Mouse (Mus musculus) layer of hippocampus, adult 2 months (tissue): ENCODE measurements around the gene Relch. TPM values are rescaled to one million over a fixed set of nuclear protein-coding genes. Genes with fewer than 3 reads are reported as not detected.

Source experiments
- DNase-seq, 2 experiments: peaks; one replicate each; pipeline ENCODE4 v3.0.0; 2022; ENCODE audit warnings: low spot score in 2 of 2
- H3K27ac ChIP-seq: fragments of 200-600 bp; 2 replicates; pipeline ENCODE4 v1.8.1; 2022
- H3K4me3 ChIP-seq: fragments of 200-600 bp; 2 replicates; pipeline ENCODE4 v1.8.1; 2022; ENCODE audit warnings: mild to moderate bottlenecking
- CTCF ChIP-seq: fragments of 200-600 bp; conservative IDR thresholded peaks from 2 replicates; pipeline ENCODE4 v1.8.1; 2022; ENCODE audit warnings: antibody characterized with exemption, mild to moderate bottlenecking, moderate library complexity
- total RNA-seq, 2 experiments: library from RNA; stranded (reverse); gene quantifications; 2 replicates each; pipeline ENCODE4 v1.2.3; 2021

Gene Relch
- total RNA-seq, 2 experiments from 2014 or later: 98.7 to 99.3 TPM

DNA sequence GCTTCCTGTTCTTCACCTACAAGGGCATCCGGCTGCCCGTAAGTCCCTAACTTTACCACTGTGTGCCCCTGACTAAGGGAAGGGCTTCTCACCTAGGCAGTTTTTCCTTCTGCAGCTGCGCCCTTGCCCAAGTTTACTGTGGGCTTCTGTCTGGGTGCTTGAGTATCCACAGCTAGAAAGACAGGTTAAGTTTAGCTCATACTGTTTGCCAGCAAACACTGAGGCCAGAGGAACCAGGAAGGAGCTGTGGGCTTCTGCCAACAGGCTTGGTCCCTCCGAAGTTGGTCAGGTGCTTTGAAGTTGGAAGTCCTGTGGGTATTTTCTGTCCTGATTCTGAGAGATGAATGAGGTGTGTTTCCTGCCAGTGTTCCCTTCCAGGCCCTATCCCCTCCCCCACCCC lies 121.5 kb downstream of the Relch start:
- H3K27ac ChIP-seq: 0 out of 2 replicates have a peak overlapping the region, but pooled peaks have one; percentile 14
- no peak for TF ChIP-seq CTCF
- DNase-seq: no peak

DNA sequence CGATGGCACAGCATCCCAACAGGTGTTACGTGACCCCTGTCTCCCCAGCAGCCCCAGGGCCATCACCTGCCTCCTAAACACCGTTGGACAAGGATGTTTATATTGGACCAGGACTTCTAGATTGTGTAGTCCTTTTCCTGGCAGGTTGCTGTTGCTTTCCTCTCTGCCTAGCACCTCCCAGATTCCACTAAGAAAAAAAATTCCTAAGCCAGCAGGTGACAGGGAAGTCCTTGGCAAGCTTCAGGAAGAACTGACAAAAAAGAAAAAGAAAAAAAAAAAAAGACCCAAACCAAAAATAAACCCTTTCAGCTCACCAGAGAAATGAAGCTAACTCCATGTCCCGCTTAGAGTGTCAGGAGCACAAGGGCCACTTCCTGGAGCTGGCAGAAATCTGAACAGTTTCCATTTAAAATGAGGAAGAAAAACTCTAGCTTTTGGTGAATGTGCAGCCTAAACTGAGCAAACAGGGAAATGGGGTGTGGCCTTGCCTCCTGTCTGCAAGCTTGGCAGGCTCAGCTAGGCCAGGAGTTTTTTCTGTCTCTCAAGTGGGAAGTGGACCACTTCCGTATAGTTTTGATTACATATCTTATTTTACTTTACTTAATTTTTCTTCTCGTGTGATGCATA lies 123.2 kb downstream of the Relch start:
- TF ChIP-seq CTCF: no peak
- peak overlapping the region; percentile 18; the same call in 1 of the 2 replicates for H3K27ac ChIP-seq
- H3K4me3 ChIP-seq: no peak overlapping the region
- DNase-seq: no peak

More for the DNA sequence above, 121.5 kb downstream of the Relch start:
- H3K4me3 ChIP-seq: no peak overlapping the region

DNA sequence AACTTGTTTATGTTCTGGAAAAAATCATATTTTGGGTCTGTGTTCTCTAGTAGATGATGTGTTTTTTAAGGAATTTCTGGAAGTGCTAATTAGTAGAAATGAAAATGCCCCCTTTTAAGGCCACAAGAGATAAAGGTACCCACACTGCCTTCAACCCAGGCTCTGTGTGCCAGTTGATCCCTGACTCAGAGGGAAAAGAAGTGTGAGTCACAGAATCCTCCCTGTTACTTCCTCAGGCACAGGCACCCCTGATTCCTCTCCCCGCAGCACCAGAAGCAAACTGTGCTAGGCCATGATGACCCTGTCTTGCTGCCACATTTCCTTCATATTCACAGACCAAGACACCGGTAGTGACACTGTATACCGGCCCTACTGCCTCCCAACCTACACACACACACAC lies 126.4 kb downstream of the Relch start:
- Histone ChIP-seq H3K27ac (no peak overlapping the region), H3K4me3 (no peak overlapping the region)
- no peak for TF ChIP-seq CTCF
- DNase-seq: no peak

DNA sequence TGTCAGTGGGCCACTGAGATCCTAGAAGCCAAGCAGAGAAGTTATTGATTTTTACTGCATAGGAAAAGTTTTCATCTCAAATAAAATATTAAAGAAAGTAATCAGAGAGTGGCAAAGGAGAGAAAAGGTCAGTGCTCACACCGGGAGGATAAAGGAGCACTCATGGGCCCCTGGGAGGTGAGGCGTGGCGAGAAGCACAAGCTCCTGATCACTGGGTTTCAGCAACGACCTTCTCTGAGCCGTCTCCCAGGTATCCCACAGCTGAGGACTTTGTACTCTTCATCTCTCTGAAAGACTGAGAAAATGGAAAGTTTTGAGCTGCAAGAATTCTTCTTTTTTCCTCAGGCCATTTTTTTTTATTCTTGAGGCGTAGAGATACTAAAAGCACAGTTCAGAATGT lies 131.0 kb downstream of the Relch start:
- no peak overlapping the region for H3K27ac ChIP-seq
- no peak for TF ChIP-seq CTCF
- DNase-seq: no peak
- no peak overlapping the region for H3K4me3 ChIP-seq

DNA sequence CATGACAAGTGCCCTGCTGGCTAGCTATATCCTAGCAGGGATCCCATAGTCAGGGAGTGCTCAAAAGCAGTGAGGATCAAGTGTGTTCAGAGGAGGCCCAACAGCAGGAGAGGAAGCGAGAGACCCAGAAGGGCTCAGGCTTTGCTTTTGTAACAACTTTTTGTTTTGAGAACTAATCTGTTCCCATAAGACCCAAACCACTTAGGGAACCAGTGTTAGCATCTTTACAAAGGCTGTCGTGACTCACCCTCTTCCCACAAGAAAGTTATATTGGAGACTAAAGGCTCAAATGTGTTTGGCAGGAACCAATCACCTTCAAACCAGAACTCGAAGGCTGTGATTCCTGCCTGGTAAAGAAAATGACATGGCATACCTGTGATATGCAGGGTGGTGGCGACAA lies 132.0 kb downstream of the Relch start:
- DNase-seq: no peak
- H3K27ac ChIP-seq: no peak overlapping the region
- no peak overlapping the region for H3K4me3 ChIP-seq
- no peak for TF ChIP-seq CTCF

DNA sequence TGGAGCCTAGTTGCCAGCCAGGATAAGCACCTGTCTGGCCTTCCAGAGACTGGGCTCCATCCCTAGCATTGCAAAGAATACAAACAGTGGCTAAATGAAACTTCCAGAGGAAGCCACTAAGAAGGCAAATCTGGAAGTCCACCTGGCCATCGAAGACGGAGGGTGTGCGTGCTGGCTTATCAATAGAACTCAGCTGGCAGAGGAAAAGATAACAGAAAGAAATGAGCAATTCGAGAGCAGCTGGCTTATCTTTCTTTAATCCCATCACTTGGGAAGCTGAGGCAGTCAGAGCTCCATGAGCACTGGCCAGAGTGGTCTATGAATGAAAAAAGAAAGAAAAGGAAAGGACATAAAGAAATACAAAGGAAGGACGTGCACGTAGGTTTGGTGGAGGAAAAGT lies 136.9 kb downstream of the Relch start:
- Histone ChIP-seq H3K27ac (no peak overlapping the region), H3K4me3 (no peak overlapping the region)
- TF ChIP-seq CTCF: no peak
- DNase-seq: no peak

DNA sequence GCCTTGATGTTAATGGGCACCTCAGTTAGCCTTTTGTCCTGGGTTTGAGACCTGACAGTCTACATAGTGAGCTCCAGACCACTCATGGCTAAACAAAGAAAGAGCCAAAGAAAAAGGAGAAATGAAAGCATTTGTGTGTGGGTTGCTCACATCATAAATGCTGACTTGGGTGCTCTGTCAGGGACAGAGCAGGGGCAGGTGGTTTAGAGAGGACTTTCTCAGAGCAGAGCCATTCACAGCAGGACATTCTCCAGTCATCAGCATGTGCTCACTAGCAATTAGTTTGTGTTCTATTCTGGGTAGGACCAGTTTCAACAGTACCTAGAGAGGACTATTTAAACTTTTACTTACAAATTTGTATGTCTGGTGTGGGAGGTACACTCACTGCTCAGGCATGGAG lies 137.6 kb downstream of the Relch start:
- no peak for TF ChIP-seq CTCF
- H3K27ac ChIP-seq: no peak overlapping the region
- H3K4me3 ChIP-seq: no peak overlapping the region
- no peak for DNase-seq

DNA sequence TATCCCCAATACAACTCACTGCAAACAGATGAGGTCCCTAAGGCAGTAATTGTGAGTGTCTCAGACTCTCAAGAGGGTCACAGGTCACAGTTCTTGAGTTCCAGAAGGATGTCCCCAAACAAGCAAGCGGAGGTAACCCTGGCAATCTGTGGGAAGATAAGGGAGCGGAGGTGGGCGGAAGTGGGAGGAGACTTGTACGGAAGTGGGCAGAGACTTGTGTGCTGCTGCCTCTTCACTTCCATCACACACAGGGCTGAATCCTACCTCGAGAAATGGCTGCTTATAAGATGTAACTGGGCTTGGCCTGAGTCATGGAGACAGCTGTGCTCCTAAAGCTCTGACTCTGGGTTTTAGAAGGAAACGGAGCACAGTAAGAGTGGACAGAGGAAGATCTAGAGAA lies 139.3 kb downstream of the Relch start:
- no peak for TF ChIP-seq CTCF
- DNase-seq: no peak
- Histone ChIP-seq H3K27ac (no peak overlapping the region), H3K4me3 (no peak overlapping the region)

DNA sequence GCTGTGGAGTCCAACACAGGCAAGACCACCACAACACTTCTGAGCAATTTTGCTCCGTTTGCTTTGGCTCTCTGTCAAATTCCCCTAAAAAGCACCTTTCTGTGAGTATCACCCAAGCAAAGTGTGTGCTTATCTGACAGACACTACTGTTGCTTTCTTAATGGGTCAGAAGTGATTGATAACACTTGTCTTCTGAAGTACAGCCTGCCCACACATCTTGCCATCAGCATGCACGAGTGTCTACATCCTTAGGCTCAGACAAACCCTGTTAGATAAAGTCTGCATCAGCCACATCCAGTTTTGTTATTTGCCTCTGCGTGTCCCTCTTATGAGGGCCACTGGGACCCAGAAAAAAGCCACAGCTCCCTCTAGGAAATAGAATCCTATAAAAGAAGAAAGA lies 140.6 kb downstream of the Relch start:
- no peak overlapping the region for H3K27ac ChIP-seq
- no peak overlapping the region for H3K4me3 ChIP-seq
- no peak for DNase-seq
- no peak for TF ChIP-seq CTCF

Other genes with a start within 250 kb of the Relch start
- 10 to 100 TPM; 19.0 to 19.8 TPM for gene Pign, start 184 bp upstream of the Relch start, total RNA-seq
- gene Tnfrsf11a, start 116.9 kb downstream of the Relch start, total RNA-seq: 1 to 10 TPM; 2.4 to 2.5 TPM